Mouse (Mus musculus): ENCODE data around the gene Gm597.

Gene Gm597

DNA sequence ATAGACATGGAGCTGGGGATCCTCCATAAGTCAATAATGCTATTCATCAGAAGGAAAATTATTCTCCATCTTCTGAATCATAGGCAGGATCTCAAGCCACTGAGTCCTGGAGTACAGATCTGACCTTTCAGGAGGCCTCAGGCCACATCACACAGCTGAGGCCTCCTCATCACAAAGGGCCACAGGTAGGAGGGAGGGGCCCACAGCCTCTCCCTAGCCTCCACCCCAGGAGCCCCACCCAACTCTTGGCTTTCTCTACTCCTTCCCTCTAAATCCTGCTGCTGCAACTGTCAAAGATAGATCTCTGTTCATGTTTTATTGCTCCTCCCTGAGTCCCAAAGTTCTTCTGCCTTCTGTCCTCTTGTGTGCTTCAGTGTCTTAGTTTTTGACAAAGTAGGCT lies at the start of gene Gm597:
Gene Gm597, minus strand, starts transcription at position 101 of the 400 bp plus-strand sequence.
- no peak for DNase-seq (ENCODE audit: low spot score in 2 of 2)

DNA sequence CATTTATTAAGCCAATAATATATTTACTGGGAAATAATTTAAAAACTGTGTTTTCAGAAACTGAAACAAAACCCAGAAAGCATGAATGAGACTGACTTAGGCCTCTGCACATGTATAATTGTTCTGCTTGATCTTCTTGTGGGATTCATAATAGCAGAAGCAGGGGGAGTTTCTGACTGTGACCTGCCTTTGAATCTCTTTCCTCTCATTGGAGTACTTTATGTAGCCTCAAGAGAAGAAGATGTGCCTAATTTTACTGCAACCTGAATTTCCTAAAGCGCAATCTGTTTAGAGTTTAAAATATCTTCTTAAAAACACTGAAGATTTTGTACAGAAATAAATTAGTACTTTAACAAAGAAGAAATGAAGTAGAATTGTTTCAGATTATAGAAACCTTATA lies 27.6 kb upstream of the Gm597 start:
- DNase-seq (ENCODE audit: low spot score in 2 of 2) = no peak

DNA sequence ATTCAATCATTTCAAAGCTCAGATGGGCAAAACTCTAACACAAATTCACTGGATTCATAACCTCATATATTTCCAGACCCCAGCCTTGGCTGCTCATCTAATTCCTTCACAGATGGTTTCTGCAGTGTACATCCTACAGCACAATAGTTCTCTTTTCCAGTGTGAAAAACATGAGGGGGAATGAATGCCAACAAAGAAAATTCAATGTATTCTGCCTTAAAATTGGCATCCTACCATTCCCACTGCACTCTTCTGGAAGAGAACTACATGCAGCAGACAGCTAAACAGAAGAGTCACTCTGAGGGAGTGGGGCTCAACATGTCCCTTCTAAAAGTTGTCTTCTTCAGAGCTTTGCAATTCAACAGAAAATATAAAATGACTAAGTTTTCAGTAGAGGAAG lies 26.6 kb upstream of the Gm597 start:
- DNase-seq (ENCODE audit: low spot score in 2 of 2) = no peak

DNA sequence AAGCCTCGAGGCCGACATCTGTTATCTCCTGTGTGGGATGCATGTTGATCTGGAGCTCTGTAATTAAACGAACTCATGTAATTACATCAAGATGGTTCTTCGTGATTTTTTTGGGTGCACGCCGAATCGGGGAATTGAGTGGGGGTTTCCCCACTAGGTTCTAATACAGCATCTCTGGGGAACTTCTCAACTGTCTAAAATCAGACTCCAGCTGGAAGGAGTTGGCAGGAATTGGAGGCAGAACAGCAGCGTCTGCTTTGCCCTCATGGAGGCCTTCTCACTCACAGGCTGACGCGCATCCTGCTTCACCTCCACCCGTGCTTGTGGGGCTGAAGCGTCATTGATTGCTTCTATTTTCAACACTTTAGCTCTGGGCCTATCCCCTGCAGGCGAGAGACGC lies 20.8 kb upstream of the Gm597 start:
- no peak for DNase-seq (ENCODE audit: low spot score in 2 of 2)
